Comparison of ENCODE assay signal across 12 mouse cellular contexts in genomic region chr8:79114561-79114960, GRCm38 (mm10).
DNase-seq lines count a peak whose midpoint lies in the region; ATAC-seq and TF ChIP-seq lines count a peak whose summit lies in the region.
"Had no signal": no experiment of that assay in that cellular context is flagged by ENCODE, and none has a peak within 500 bp of the region (broad histone marks: within the 10 kb centered on the region; RNA-seq: fewer than 3 reads in every experiment).

No protein-coding gene starts in this region.

- no peak for TF ChIP-seq CTCF in liver, postnatal 0 days (IDR thresholded peaks at IDR 0.05; ENCODE audit: low read depth)

- intact Hi-C loops in heart, postnatal 14 days (cut with DNase I) = no loop called here

- no peak for ATAC-seq in kidney, embryonic 15.5 days (replicated peaks; ENCODE audit: low FRiP score)
- ATAC-seq in liver, postnatal 0 days = peak; percentile 80
- ATAC-seq in forebrain, embryonic 12.5 days (ENCODE audit: low FRiP score) = no peak

- H3K27ac ChIP-seq in kidney, embryonic 15.5 days = no peak overlapping the region
- H3K27ac ChIP-seq in liver, postnatal 0 days (ENCODE audit: low read depth) = no peak overlapping the region
- no peak overlapping the region for H3K27ac ChIP-seq in forebrain, embryonic 12.5 days
- H3K27ac ChIP-seq: embryonic facial prominence, embryonic 13.5 days had no signal

- H3K36me3 ChIP-seq in kidney, embryonic 15.5 days = peaks cover 14% of the 10 kb centered on the region
- H3K36me3 ChIP-seq in liver, postnatal 0 days (replicated peaks; ENCODE audit: insufficient read depth, low read length) = peaks cover 2% of the 10 kb centered on the region; the same call in 1 of the 2 replicates
- peaks cover 33% of the 10 kb centered on the region for H3K36me3 ChIP-seq in forebrain, embryonic 12.5 days (replicated peaks)

- H3K4me3 ChIP-seq in kidney, embryonic 15.5 days (replicated peaks) = no peak overlapping the region
- no peak overlapping the region for H3K4me3 ChIP-seq in liver, postnatal 0 days (ENCODE audit: low read depth, low read length)
- H3K4me3 ChIP-seq in forebrain, embryonic 12.5 days (replicated peaks) = no peak overlapping the region
- H3K4me3 ChIP-seq: embryonic facial prominence, embryonic 13.5 days had no signal

- H3K9ac ChIP-seq in kidney, embryonic 15.5 days = no peak overlapping the region
- H3K9ac ChIP-seq in liver, postnatal 0 days (replicated peaks) = no peak overlapping the region
- H3K9ac ChIP-seq in forebrain, embryonic 12.5 days = no peak overlapping the region
- H3K9ac ChIP-seq: embryonic facial prominence, embryonic 13.5 days; lung, embryonic 14.5 days had no signal

- no peak overlapping the region for H3K4me2 ChIP-seq in kidney, embryonic 15.5 days
- no peak overlapping the region for H3K4me2 ChIP-seq in liver, postnatal 0 days (ENCODE audit: low read depth, low read length)
- H3K4me2 ChIP-seq in forebrain, embryonic 12.5 days = no peak overlapping the region
- H3K4me2 ChIP-seq: embryonic facial prominence, embryonic 13.5 days; lung, embryonic 14.5 days had no signal

- DNase-seq in adrenal gland, adult (ENCODE audit: inconsistent age in 2 of 2, low spot score in 1 of 2) = peak; percentile 13 to 78
- no peak for DNase-seq in adrenal gland, adult 18-20 months (ENCODE audit: low spot score in 2 of 2)
- peak; percentile 58 for DNase-seq in kidney, adult 8-10 months
- peak; percentile 32 to 44 for DNase-seq in heart, postnatal 14 days
- DNase-seq in liver, postnatal 0 days = peak; percentile 39
- no peak for DNase-seq in cerebellum, postnatal 4 days (ENCODE audit: low spot score in 2 of 2)
- DNase-seq: cerebellum, postnatal 14 days; lung, embryonic 14.5 days; thymus, adult 2 months had no signal

- TF ChIP-seq EP300 in liver, postnatal 0 days (IDR thresholded peaks at IDR 0.05; ENCODE audit: low read depth) = no peak

- H3K9me3 ChIP-seq in kidney, embryonic 15.5 days (replicated peaks) = no peaks in the 10 kb centered on the region
- H3K9me3 ChIP-seq in liver, postnatal 0 days (ENCODE audit: low read length) = no peaks in the 10 kb centered on the region
- no peaks in the 10 kb centered on the region for H3K9me3 ChIP-seq in forebrain, embryonic 12.5 days
- H3K9me3 ChIP-seq: embryonic facial prominence, embryonic 13.5 days had no signal

- H3K27me3 ChIP-seq in kidney, embryonic 15.5 days = no peaks in the 10 kb centered on the region
- no peaks in the 10 kb centered on the region for H3K27me3 ChIP-seq in liver, postnatal 0 days (ENCODE audit: insufficient read depth, low read length)
- no peaks in the 10 kb centered on the region for H3K27me3 ChIP-seq in forebrain, embryonic 12.5 days
- H3K27me3 ChIP-seq: embryonic facial prominence, embryonic 13.5 days had no signal

- 83% methylated on average over 6 of the region's 6 CpGs for WGBS in kidney, embryonic 15.5 days
- WGBS in liver, postnatal 0 days (ENCODE audit: insufficient replicate concordance) = 67% methylated on average over 6 of the region's 6 CpGs
- 63% methylated on average over 6 of the region's 6 CpGs for WGBS in forebrain, embryonic 12.5 days

- peaks cover 16% of the 10 kb centered on the region for H3K4me1 ChIP-seq in kidney, embryonic 15.5 days
- no peaks in the 10 kb centered on the region for H3K4me1 ChIP-seq in liver, postnatal 0 days (ENCODE audit: insufficient read depth)
- no peaks in the 10 kb centered on the region for H3K4me1 ChIP-seq in forebrain, embryonic 12.5 days

Comparison
In these comparisons a context has a peak if more than half of its experiments do, and no peak if none do; other contexts are left out.
1. DNase-seq: peak in adrenal gland, adult (2 of 2), kidney, adult 8-10 months (2 of 2), heart, postnatal 14 days (2 of 2) and liver, postnatal 0 days (single experiment); none in adrenal gland, adult 18-20 months (0 of 2) and cerebellum, postnatal 4 days (0 of 2).